Mouse (Mus musculus) embryo, embryonic 10 days (tissue): ENCODE results near the gene Lrrc7.

Experiments
- DNase-seq: peaks from one replicate; pipeline ENCODE4 v3.0.0-alpha.2; 2015; ENCODE audit warnings: low spot score

The Lrrc7 gene

GRCm38 (mm10) chr3:158067916-158068315, 494.1 kb downstream of the Lrrc7 start:
- no peak for DNase-seq

- DNase-seq = no peak
These were observed 496.8 kb downstream of the Lrrc7 start for GRCm38 (mm10) chr3:158065256-158065655.

- no peak for DNase-seq
These were observed 500.1 kb downstream of the Lrrc7 start for GRCm38 (mm10) chr3:158061811-158062523.

GRCm38 (mm10) chr3:158060621-158061291, 501.3 kb downstream of the Lrrc7 start:
- DNase-seq = no peak

DNA sequence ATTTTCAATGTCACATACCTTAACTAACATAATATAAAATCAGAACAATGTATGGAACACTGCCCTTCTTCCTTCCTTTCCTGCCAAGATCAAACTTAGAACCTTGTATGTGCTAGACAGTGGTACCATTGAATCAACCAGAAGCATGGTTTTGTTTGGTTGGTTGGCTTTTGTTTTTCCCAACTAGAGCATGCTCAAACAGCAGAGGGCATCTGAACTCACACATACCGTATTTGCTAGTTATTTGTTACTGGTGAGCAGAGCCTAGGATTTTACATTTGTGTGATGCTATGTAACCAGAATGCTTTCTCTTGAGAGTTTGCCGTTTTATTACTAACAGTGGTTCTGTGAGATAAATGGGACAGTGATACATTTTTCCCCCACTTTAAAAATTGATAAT, 512.5 kb downstream of the Lrrc7 start:
- DNase-seq = no peak

DNA sequence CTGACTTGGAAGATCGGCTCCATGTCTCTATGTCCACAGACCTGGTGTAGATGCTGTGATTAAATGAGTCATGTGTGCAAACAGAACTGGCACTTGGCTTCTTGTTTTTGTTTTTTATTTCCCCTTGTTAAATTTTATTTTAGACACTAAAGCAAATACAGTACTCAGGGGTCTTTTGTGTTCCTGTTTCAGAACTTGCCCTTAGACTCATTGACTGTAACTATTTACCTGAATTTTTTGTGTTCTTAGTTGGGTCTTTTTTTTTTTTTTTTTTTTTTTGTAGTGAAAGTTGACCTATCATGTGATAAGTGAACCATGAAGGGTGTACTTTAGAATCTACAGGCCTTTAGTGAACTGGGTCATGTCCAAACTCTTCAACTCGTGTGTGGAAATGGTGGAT, 521.3 kb downstream of the Lrrc7 start:
- DNase-seq = no peak

- no peak for DNase-seq
These were observed 523.9 kb downstream of the Lrrc7 start for GRCm38 (mm10) chr3:158038106-158038505.

GRCm38 (mm10) chr3:158036329-158036988, 525.6 kb downstream of the Lrrc7 start, which contains the start of the genes Srsf11 and Lrrc40:
Gene Srsf11, minus strand, starts transcription at chr3:158036639.
Gene Lrrc40, plus strand, starts transcription at chr3:158036662.
- peak; percentile 98 for DNase-seq

- DNase-seq = no peak
These were observed 526.2 kb downstream of the Lrrc7 start for GRCm38 (mm10) chr3:158035866-158036265.
